Mouse (Mus musculus): ENCODE data around the gene Serpinf2.

DNA sequence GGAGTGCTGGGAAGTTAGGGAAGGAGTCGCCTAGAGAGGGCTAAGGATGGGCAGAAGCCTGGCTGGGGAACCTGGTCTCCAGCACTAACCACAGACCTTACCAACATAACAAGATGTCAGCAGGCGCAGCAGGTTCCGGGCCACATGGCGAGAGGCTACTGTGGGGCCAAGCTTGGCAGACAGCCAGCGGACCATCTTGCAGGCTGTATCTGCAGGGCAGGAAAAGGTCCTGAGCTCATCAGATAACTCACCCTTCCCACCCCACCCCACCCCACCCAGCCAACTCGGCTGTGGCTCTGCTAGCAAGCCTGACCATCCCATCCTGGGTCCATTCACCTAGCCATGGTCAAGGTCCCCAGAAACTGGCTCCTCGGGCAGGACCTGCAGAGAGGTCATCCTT lies 10.3 kb upstream of the Serpinf2 start:
- TF ChIP-seq CTCF (IDR thresholded peaks at IDR 0.05; ENCODE audit: extremely low read depth, insufficient read depth, insufficient read length, insufficient replicate concordance) = no peak
- no peak for TF ChIP-seq POLR2A (IDR thresholded peaks at IDR 0.05; ENCODE audit: low read depth, low read length)

All from spleen, adult 2 months (tissue).